Mouse (Mus musculus): ENCODE measurements around the gene Hacl1. TPM values are rescaled to one million over a fixed set of nuclear protein-coding genes. Genes with fewer than 3 reads are reported as not detected.

The Hacl1 gene
- polyA plus RNA-seq, 1 experiment from 2014 or later, result 13.5 TPM

DNA sequence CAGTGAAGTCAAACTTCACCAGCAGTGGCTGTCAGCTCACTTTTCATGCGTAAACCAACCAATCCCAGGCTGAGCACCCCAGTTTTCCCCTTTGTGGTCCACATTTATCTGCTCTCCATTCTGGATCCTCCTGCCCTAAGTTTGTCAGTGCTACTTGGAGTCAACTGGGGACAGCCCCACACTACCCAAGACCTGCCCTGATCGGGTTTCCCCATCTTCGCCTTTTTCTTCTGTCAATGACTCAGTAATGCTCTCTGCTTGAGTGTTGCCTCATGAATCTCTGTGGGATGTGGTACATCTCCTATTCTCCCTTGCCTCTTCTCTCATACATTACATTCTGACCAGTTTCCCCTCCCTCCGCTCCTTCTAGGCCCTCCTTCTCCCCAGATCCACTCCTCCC is 43.6 kb downstream of the Hacl1 start:
- H3K9me3 ChIP-seq (ENCODE audit: control insufficient read depth, low read length), result no peaks in the 10 kb centered on the region
- no peak overlapping the region for H3K9ac ChIP-seq (replicated peaks; ENCODE audit: low read depth, low read length)
- ATAC-seq (ENCODE audit: low read depth), result no peak
- 96% methylated on average over 4 of the region's 4 CpGs for whole genome bisulfite sequencing
- H3K4me2 ChIP-seq (ENCODE audit: low read depth, low read length), result no peak overlapping the region
- H3K36me3 ChIP-seq (ENCODE audit: control insufficient read depth, insufficient read depth, low read length), result no peaks in the 10 kb centered on the region
- no peaks in the 10 kb centered on the region for H3K4me1 ChIP-seq (ENCODE audit: control insufficient read depth, insufficient read depth, low read length)
- H3K27ac ChIP-seq (ENCODE audit: low read depth, low read length), result no peak overlapping the region
- no peaks in the 10 kb centered on the region for H3K27me3 ChIP-seq (ENCODE audit: control insufficient read depth, insufficient read depth, low read length)
- H3K4me3 ChIP-seq (ENCODE audit: low read depth, low read length), result no peak overlapping the region

DNA sequence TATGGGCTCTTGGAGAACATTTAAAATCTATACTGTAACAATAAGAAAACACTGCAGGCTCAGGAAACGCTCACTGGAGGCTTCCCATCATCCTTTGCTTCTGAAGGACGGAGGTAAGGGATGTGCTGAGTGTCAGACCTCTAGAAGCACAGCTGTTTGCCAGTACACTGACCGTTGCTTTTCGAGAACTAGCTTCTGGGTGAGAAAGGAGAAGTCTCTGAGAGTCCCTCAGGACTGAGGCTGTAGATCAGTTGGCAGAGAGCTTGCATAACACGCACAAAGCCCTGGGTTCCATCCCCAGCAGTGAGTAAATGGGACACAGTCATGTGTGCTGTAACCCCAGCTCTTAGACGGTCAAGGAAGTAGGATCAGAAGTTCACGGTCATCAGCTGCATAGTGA is 44.7 kb downstream of the Hacl1 start:
- H3K4me3 ChIP-seq (ENCODE audit: low read depth, low read length), result no peak overlapping the region
- H3K27me3 ChIP-seq (ENCODE audit: control insufficient read depth, insufficient read depth, low read length), result no peaks in the 10 kb centered on the region
- 86% methylated on average over 7 of the region's 7 CpGs for WGBS
- H3K9ac ChIP-seq (replicated peaks; ENCODE audit: low read depth, low read length), result no peak overlapping the region
- H3K27ac ChIP-seq (ENCODE audit: low read depth, low read length), result no peak overlapping the region
- no peak overlapping the region for H3K4me2 ChIP-seq (ENCODE audit: low read depth, low read length)
- no peaks in the 10 kb centered on the region for H3K4me1 ChIP-seq (ENCODE audit: control insufficient read depth, insufficient read depth, low read length)
- ATAC-seq (ENCODE audit: low read depth), result no peak
- no peaks in the 10 kb centered on the region for H3K36me3 ChIP-seq (ENCODE audit: control insufficient read depth, insufficient read depth, low read length)
- H3K9me3 ChIP-seq (ENCODE audit: control insufficient read depth, low read length), result no peaks in the 10 kb centered on the region

DNA sequence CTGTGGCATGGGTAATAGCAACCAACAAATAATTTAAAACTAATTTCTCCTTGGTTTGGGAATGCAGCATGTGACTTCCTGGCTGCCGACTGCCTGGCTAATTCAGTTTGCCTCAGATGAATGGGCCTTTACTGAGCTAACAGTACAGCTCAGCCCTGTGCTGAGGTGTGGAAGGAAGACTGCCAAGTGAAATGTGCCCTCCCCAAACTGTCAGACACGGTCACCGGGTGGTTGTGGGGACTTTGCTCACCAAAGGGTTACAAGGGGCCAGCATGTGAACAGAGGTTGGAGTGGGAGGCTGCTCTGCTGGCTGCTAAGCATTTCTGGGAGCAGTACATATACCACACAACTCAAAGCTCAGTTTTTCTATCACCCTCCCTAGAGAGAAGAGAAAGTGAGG is 46.4 kb downstream of the Hacl1 start:
- Histone ChIP-seq H3K4me2 (ENCODE audit: low read depth, low read length) (no peak overlapping the region), H3K9ac (replicated peaks; ENCODE audit: low read depth, low read length) (no peak overlapping the region), H3K27ac (ENCODE audit: low read depth, low read length) (no peak overlapping the region), H3K9me3 (ENCODE audit: control insufficient read depth, low read length) (no peaks in the 10 kb centered on the region), H3K4me1 (ENCODE audit: control insufficient read depth, insufficient read depth, low read length) (no peaks in the 10 kb centered on the region), H3K4me3 (ENCODE audit: low read depth, low read length) (no peak overlapping the region), H3K36me3 (ENCODE audit: control insufficient read depth, insufficient read depth, low read length) (no peaks in the 10 kb centered on the region), H3K27me3 (ENCODE audit: control insufficient read depth, insufficient read depth, low read length) (no peaks in the 10 kb centered on the region)
- ATAC-seq (ENCODE audit: low read depth), result no peak
- 79% methylated on average over 3 of the region's 3 CpGs for WGBS

DNA sequence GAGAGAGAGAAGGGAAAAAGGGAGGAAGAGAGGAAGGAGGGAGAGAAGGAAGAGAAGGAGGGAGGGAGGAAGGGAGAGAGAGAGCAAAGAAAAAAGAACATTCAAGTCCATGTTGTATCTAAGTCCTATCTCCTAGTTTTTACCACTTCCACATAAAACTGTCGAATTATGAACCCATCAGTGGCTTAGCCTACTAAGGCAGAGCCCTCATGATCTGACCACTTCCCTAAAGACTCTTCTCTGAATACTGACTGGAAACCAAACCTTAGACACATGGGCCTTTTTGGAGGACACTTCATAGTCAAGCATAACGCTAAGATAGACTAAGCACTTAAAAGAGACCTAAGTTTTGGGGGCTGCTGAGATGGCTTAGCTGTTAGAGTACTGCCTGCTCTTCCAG is 48.0 kb downstream of the Hacl1 start:
- H3K36me3 ChIP-seq (ENCODE audit: control insufficient read depth, insufficient read depth, low read length), result no peaks in the 10 kb centered on the region
- no peaks in the 10 kb centered on the region for H3K27me3 ChIP-seq (ENCODE audit: control insufficient read depth, insufficient read depth, low read length)
- no peak overlapping the region for H3K27ac ChIP-seq (ENCODE audit: low read depth, low read length)
- H3K4me1 ChIP-seq (ENCODE audit: control insufficient read depth, insufficient read depth, low read length), result no peaks in the 10 kb centered on the region
- WGBS, result 89% methylated on average over 2 of the region's 2 CpGs
- H3K9ac ChIP-seq (replicated peaks; ENCODE audit: low read depth, low read length), result no peak overlapping the region
- H3K4me2 ChIP-seq (ENCODE audit: low read depth, low read length), result no peak overlapping the region
- no peak for ATAC-seq (ENCODE audit: low read depth)
- H3K4me3 ChIP-seq (ENCODE audit: low read depth, low read length), result no peak overlapping the region
- no peaks in the 10 kb centered on the region for H3K9me3 ChIP-seq (ENCODE audit: control insufficient read depth, low read length)

DNA sequence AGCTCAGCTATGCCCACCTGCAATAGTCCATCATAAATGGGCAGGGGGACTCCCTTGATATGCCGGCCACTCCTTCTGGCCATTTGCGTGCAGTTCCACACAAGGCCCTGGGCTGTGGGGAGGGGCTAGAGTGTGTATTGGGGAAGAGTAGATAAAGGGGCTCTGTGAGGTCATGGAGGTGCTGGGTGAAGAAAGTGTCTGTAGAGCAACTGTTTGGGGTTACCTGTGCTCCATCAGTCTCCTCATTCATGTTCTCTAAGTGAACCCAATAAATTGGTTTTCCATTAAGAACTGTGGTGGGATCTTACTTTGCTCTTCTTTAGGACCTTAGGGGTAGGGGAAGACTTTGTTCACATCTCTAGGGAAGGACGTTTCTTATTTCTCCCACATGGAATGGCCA is 49.8 kb downstream of the Hacl1 start, which contains the start of gene Colq:
Colq (minus strand) TSS at position 101 of the 400 bp plus-strand sequence.
- Histone ChIP-seq H3K4me3 (ENCODE audit: low read depth, low read length) (no peak within 1 kb of the TSS), H3K4me1 (ENCODE audit: control insufficient read depth, insufficient read depth, low read length) (no peaks in the 10 kb centered on the region), H3K27ac (ENCODE audit: low read depth, low read length) (no peak within 1 kb of the TSS), H3K4me2 (ENCODE audit: low read depth, low read length) (no peak within 1 kb of the TSS), H3K27me3 (ENCODE audit: control insufficient read depth, insufficient read depth, low read length) (no peaks in the 10 kb centered on the region), H3K9ac (replicated peaks; ENCODE audit: low read depth, low read length) (no peak within 1 kb of the TSS), H3K9me3 (ENCODE audit: control insufficient read depth, low read length) (no peaks in the 10 kb centered on the region), H3K36me3 (ENCODE audit: control insufficient read depth, insufficient read depth, low read length) (no peaks in the 10 kb centered on the region)
- 80% methylated on average over 3 of the region's 3 CpGs for WGBS
- ATAC-seq (ENCODE audit: low read depth), result no peak

DNA sequence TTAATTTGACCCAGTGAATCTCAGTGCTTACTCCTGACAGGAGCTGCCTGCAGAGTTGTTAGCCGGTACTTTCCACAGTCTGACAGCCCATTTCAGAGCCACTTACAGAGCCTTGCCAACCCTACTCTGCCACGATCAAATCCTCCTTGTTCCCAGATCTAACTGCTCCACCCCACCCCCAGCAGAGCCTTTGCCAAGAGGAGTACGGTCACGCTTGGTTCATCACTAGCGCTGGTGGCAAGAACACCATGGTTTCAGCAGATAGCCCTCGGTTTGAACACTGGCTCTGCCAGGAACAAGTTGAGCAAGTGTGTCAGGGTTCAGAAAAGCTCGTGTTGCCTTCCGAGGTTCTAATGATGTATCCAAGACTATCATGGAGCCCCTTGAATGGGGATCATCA is 54.6 kb downstream of the Hacl1 start:
- WGBS, result 88% methylated on average over 8 of the region's 8 CpGs

DNA sequence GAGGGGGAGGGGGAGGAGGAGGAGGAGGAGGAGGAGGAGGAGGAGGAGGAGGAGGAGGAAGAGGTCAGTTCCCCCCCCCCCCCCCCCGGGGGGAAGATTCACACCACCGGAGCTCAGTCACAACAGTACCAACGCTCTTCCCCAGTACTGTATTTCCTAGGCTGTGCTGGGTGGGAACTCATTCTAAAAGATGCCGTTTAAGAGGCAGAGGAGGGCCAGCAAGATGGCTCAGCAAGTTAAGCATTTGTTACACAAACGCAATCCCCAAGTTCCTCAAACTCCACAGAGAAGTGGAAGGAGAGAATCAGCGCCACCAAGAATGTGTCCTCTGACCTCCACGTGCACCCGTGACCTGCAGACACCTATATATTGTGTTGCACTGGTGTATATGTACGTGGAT is 58.0 kb downstream of the Hacl1 start:
- Histone ChIP-seq H3K27me3 (ENCODE audit: control insufficient read depth, insufficient read depth, low read length) (no peaks in the 10 kb centered on the region), H3K9me3 (ENCODE audit: control insufficient read depth, low read length) (no peaks in the 10 kb centered on the region)

More for the DNA sequence above, 54.6 kb downstream of the Hacl1 start:
- no peak overlapping the region for H3K4me3 ChIP-seq (ENCODE audit: low read depth, low read length)
- no peaks in the 10 kb centered on the region for H3K27me3 ChIP-seq (ENCODE audit: control insufficient read depth, insufficient read depth, low read length)
- H3K27ac ChIP-seq (ENCODE audit: low read depth, low read length), result no peak overlapping the region
- no peaks in the 10 kb centered on the region for H3K9me3 ChIP-seq (ENCODE audit: control insufficient read depth, low read length)
- H3K4me1 ChIP-seq (ENCODE audit: control insufficient read depth, insufficient read depth, low read length), result no peaks in the 10 kb centered on the region
- H3K9ac ChIP-seq (replicated peaks; ENCODE audit: low read depth, low read length), result no peak overlapping the region
- no peaks in the 10 kb centered on the region for H3K36me3 ChIP-seq (ENCODE audit: control insufficient read depth, insufficient read depth, low read length)
- H3K4me2 ChIP-seq (ENCODE audit: low read depth, low read length), result no peak overlapping the region
- no peak for ATAC-seq (ENCODE audit: low read depth)

DNA sequence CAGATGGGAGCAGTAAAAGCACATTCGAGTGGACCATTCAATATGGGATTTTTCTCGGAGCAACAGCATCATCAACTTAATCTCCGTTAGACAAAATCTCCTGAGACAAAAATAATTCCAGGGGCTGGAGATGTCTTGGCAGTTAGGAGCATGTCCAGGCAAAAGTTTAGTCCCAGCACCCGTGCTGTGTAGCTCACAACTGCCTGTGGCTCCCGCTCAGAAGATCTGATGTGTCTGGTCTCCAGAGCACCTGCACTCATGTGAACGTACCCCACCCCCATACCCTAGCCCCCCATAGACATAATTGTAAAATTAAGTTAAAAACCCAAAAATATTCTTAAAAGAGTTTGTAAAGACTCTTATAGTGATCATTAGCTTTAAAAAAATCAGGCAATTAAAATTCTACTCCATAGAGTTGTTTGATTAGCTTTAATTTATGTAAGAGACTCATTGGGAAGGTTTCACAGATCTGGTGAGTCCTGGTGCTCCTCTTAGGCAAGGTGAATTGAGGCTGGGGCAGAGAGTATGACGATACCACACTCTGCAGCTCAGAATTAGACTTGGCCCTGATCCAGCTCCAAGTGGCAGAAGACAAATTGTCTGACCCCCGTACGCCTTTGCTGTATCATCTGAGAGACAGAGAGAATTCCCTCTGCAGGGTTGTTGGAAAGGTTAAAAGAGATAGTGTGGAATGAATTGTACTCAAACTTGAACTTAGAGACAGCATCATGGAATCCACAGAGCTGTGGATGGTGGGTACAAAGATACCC is 62.9 kb downstream of the Hacl1 start:
- 55% methylated on average over 9 of the region's 9 CpGs for whole genome bisulfite sequencing

More for the DNA sequence above, 58.0 kb downstream of the Hacl1 start:
- Histone ChIP-seq H3K4me2 (ENCODE audit: low read depth, low read length) (no peak overlapping the region), H3K9ac (replicated peaks; ENCODE audit: low read depth, low read length) (no peak overlapping the region), H3K36me3 (ENCODE audit: control insufficient read depth, insufficient read depth, low read length) (no peaks in the 10 kb centered on the region), H3K4me3 (ENCODE audit: low read depth, low read length) (no peak overlapping the region), H3K4me1 (ENCODE audit: control insufficient read depth, insufficient read depth, low read length) (no peaks in the 10 kb centered on the region), H3K27ac (ENCODE audit: low read depth, low read length) (no peak overlapping the region)
- no peak for ATAC-seq (ENCODE audit: low read depth)
- WGBS, result 91% methylated on average over 9 of the region's 9 CpGs

DNA sequence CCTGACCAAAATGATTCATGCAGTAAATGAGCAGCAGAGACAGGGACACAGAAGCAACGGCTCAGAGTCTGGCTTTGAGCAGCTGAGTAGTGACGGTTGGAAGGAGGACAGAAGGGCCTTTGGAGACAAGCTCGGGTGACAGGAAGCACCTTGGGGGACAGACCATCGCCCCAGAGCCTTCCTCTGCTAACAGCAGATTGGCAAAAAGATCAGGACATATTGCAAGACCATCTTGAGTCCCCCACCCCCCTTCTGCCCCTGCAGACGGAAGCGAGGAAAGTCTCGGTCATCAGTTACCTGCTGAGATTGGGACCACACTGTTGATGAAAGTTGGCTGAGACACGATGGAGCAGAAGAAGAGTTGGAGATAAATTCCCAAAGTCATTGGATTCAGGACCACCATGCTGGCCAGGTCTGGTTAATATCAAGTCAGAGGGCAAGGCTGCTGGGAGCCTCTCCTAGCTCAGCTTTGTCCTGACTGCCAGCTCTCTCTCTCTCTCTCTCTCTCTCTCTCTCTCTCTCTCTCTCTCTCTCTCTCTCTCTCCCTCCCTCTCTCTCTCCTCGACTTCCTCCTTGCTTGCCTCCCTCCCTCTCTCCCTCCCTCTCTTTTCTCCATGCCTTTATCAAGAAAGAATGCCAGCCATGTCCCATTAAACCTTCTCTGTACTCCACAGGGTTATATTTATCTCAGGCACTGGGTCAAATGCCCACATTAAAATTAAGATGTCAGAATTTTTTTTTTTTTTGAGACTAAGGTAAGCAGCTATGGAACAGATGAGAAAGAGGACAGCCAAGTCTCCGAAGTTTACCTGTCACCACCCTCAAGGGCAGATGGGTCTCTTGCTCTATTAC is 64.0 kb downstream of the Hacl1 start:
- no peak overlapping the region for H3K4me3 ChIP-seq (ENCODE audit: low read depth, low read length)
- no peak overlapping the region for H3K9ac ChIP-seq (replicated peaks; ENCODE audit: low read depth, low read length)
- no peak overlapping the region for H3K4me2 ChIP-seq (ENCODE audit: low read depth, low read length)
- WGBS, result 64% methylated on average over 10 of the region's 10 CpGs
- H3K27ac ChIP-seq (ENCODE audit: low read depth, low read length), result no peak overlapping the region
- H3K4me1 ChIP-seq (ENCODE audit: control insufficient read depth, insufficient read depth, low read length), result no peaks in the 10 kb centered on the region
- H3K9me3 ChIP-seq (ENCODE audit: control insufficient read depth, low read length), result no peaks in the 10 kb centered on the region
- ATAC-seq (ENCODE audit: low read depth), result no peak
- no peaks in the 10 kb centered on the region for H3K27me3 ChIP-seq (ENCODE audit: control insufficient read depth, insufficient read depth, low read length)
- no peaks in the 10 kb centered on the region for H3K36me3 ChIP-seq (ENCODE audit: control insufficient read depth, insufficient read depth, low read length)

More for the DNA sequence above, 62.9 kb downstream of the Hacl1 start:
- Histone ChIP-seq H3K9ac (replicated peaks; ENCODE audit: low read depth, low read length) (no peak overlapping the region), H3K36me3 (ENCODE audit: control insufficient read depth, insufficient read depth, low read length) (no peaks in the 10 kb centered on the region), H3K27me3 (ENCODE audit: control insufficient read depth, insufficient read depth, low read length) (no peaks in the 10 kb centered on the region), H3K9me3 (ENCODE audit: control insufficient read depth, low read length) (no peaks in the 10 kb centered on the region), H3K4me2 (ENCODE audit: low read depth, low read length) (no peak overlapping the region), H3K4me3 (ENCODE audit: low read depth, low read length) (no peak overlapping the region), H3K4me1 (ENCODE audit: control insufficient read depth, insufficient read depth, low read length) (no peaks in the 10 kb centered on the region), H3K27ac (ENCODE audit: low read depth, low read length) (no peak overlapping the region)
- ATAC-seq (ENCODE audit: low read depth), result no peak
